Mouse (Mus musculus) layer of hippocampus, adult 9-10 months (tissue): ENCODE results near the gene Casc1.

Experiments
- DNase-seq: peaks from one replicate; pipeline ENCODE4 v3.0.0; 2022; ENCODE audit warnings: low spot score

The Casc1 gene

GRCm38 (mm10) chr6:145210816-145211338 lies at the start of gene Casc1, which contains the start of gene Etfrf1:
Gene Casc1, minus strand, starts transcription at chr6:145211005.
Gene Etfrf1, plus strand, starts transcription at chr6:145211134.
- DNase-seq: peak; percentile 96

GRCm38 (mm10) chr6:145256701-145257073 lies 45.9 kb upstream of the Casc1 start:
- DNase-seq: no peak

- no peak for DNase-seq
Measured at GRCm38 (mm10) chr6:145255952-145256700, 45.3 kb upstream of the Casc1 start.

GRCm38 (mm10) chr6:145250820-145251219 lies 40.0 kb upstream of the Casc1 start:
- no peak for DNase-seq

- peak; percentile 33 for DNase-seq
Measured at GRCm38 (mm10) chr6:145250185-145250791, 39.5 kb upstream of the Casc1 start, which contains the start of gene Kras. Gene Kras, minus strand, starts transcription at chr6:145250239.

- DNase-seq: no peak
Measured at GRCm38 (mm10) chr6:145249291-145250184, 38.7 kb upstream of the Casc1 start.

- DNase-seq: no peak
Measured at GRCm38 (mm10) chr6:145247886-145248285, 37.1 kb upstream of the Casc1 start.

- no peak for DNase-seq
Measured at GRCm38 (mm10) chr6:145246841-145247240, 36.0 kb upstream of the Casc1 start.

GRCm38 (mm10) chr6:145242521-145242920 lies 31.7 kb upstream of the Casc1 start:
- no peak for DNase-seq

GRCm38 (mm10) chr6:145240285-145240684 lies 29.5 kb upstream of the Casc1 start:
- DNase-seq: no peak

GRCm38 (mm10) chr6:145237148-145237547 lies 26.3 kb upstream of the Casc1 start:
- DNase-seq: no peak

- DNase-seq: no peak
Measured at GRCm38 (mm10) chr6:145235367-145235766, 24.6 kb upstream of the Casc1 start.

- DNase-seq: no peak
Measured at GRCm38 (mm10) chr6:145234391-145234790, 23.6 kb upstream of the Casc1 start.

- no peak for DNase-seq
Measured at GRCm38 (mm10) chr6:145226296-145226695, 15.5 kb upstream of the Casc1 start.

- no peak for DNase-seq
Measured at GRCm38 (mm10) chr6:145224246-145224645, 13.4 kb upstream of the Casc1 start.

GRCm38 (mm10) chr6:145215826-145216225 lies 5.0 kb upstream of the Casc1 start:
- DNase-seq: no peak

- no peak for DNase-seq
Measured at GRCm38 (mm10) chr6:145213916-145214315, 3.1 kb upstream of the Casc1 start.

GRCm38 (mm10) chr6:145211376-145212305 lies 836 bp upstream of the Casc1 start:
- DNase-seq: no peak

- DNase-seq: no peak
Measured at GRCm38 (mm10) chr6:145210056-145210680, 637 bp downstream of the Casc1 start.

GRCm38 (mm10) chr6:145205142-145205541 lies 5.7 kb downstream of the Casc1 start:
- DNase-seq: no peak

- no peak for DNase-seq
Measured at GRCm38 (mm10) chr6:145204440-145204839, 6.4 kb downstream of the Casc1 start.
